Mouse (Mus musculus): ENCODE data around the gene 5730596B20Rik. TPM values are rescaled to one million over a fixed set of nuclear protein-coding genes. Genes with fewer than 3 reads are reported as not detected.
A peak's percentile ranks its signal among the peaks of the same experiment; 100 is the strongest.

The 5730596B20Rik gene
- polyA plus RNA-seq, 1 experiment: not detected

- Histone ChIP-seq H3K27ac (ENCODE audit: insufficient read depth, low read length) (no peak within 1 kb of the TSS; the same call in 1 of the 2 replicates), H3K4me1 (ENCODE audit: control insufficient read depth, insufficient read depth, low read length) (no peaks in the 10 kb centered on the region), H3K4me3 (ENCODE audit: insufficient read depth, low read length) (peak within 1 kb of the TSS; percentile 33)
- TF ChIP-seq CTCF (IDR thresholded peaks at IDR 0.05; ENCODE audit: borderline replicate concordance, insufficient read depth, low read length) (no peak), POLR2A (IDR thresholded peaks at IDR 0.05; ENCODE audit: low read depth, low read length) (no peak)
Measured at GRCm38 (mm10) chr6:52208072-52208867, 31.0 kb downstream of the 5730596B20Rik start, which contains the start of gene Hoxa6. Gene Hoxa6 (minus strand): TSS chr6:52208722.

DNA sequence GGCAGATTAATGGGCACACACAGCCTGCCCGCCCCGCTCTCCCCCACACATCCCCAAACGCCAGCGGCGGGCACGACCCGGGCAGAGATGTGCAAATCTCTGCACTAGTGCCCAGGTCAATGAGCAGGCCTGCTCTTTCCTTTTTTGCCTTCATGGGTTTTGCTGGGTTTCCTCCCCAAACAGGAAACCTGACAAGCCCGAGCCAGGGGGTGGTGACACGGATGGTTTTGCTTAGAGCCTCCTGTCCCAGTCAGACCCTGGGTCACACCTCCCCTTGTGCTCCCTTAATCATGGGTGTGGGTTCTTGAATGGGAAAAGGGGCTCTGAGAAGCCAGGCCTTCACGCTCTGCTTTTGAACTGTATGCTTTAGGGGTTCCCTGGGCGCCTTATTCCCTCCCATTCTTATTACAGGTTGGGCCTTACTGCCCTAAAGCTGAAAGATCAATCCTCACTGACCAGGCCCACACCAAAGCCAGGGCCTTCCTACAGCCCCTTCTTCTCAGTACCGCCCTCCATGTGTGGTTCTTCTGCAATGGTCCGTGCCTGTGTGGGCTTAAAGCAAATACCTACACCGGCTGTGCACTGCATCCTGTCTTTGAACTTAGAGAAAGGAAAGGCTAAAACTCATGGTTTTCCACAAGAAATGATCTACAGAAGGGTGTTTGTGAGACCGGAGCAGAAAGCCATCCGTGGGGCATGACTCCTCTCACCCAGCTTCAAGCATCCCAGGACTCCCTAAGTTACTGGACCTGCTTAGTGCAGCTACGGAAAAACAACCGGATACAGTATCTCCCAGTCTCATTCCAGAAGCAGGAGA, 31.8 kb downstream of the 5730596B20Rik start:
- TF ChIP-seq POLR2A (IDR thresholded peaks at IDR 0.05; ENCODE audit: low read depth, low read length) (no peak), CTCF (IDR thresholded peaks at IDR 0.05; ENCODE audit: borderline replicate concordance, insufficient read depth, low read length) (no peak)
- peak overlapping the region; percentile 33 for H3K4me3 ChIP-seq (ENCODE audit: insufficient read depth, low read length)
- H3K27ac ChIP-seq (ENCODE audit: insufficient read depth, low read length): no peak overlapping the region; the same call in 1 of the 2 replicates
- H3K4me1 ChIP-seq (ENCODE audit: control insufficient read depth, insufficient read depth, low read length): no peaks in the 10 kb centered on the region

DNA sequence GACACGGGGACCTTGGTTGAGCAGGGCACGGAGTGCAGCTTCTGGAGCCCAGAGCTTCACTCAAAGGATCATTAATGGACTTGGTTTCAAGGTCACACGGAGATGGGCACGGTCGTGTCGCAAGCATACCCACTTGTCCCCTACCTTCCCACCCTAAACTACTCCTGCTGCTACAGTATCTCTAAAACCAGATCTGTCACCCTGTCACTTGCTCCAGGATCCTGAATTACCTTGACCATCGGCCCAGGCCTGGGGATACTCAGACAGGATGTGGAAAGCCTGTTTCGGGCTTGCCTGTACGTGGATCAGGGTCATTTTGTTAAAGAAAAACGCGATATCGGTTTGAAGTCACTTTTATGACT, 32.4 kb downstream of the 5730596B20Rik start:
- no peaks in the 10 kb centered on the region for H3K4me1 ChIP-seq (ENCODE audit: control insufficient read depth, insufficient read depth, low read length)
- H3K27ac ChIP-seq (ENCODE audit: insufficient read depth, low read length): no peak overlapping the region
- H3K4me3 ChIP-seq (ENCODE audit: insufficient read depth, low read length): peak overlapping the region; percentile 33
- TF ChIP-seq CTCF (IDR thresholded peaks at IDR 0.05; ENCODE audit: borderline replicate concordance, insufficient read depth, low read length) (no peak), POLR2A (IDR thresholded peaks at IDR 0.05; ENCODE audit: low read depth, low read length) (no peak)

GRCm38 (mm10) chr6:52211170-52211935, 34.1 kb downstream of the 5730596B20Rik start:
- no peaks in the 10 kb centered on the region for H3K4me1 ChIP-seq (ENCODE audit: control insufficient read depth, insufficient read depth, low read length)
- peak overlapping the region; percentile 71 for H3K4me3 ChIP-seq (ENCODE audit: insufficient read depth, low read length)
- H3K27ac ChIP-seq (ENCODE audit: insufficient read depth, low read length): no peak overlapping the region

DNA sequence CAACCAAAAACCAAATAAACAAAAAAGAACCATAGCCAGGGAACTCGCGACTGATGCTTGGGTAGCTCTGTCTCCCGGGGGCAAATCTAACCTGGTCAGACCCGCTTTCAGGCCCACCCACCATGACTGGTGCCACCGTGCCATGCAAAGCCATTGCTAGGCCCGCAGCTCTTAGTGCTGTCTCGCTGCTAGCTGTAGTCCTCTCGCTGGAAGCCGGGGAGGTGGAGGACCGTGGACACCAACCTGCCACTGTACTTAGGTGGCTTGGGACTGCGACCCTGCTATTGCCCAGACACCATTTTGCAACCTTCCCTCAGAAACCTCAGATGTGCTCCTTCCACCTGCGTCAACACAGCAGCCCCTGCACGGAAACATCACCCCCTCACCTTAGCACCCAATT, 34.7 kb downstream of the 5730596B20Rik start:
- H3K4me3 ChIP-seq (ENCODE audit: insufficient read depth, low read length): peak overlapping the region; percentile 71
- H3K4me1 ChIP-seq (ENCODE audit: control insufficient read depth, insufficient read depth, low read length): no peaks in the 10 kb centered on the region
- TF ChIP-seq POLR2A (IDR thresholded peaks at IDR 0.05; ENCODE audit: low read depth, low read length) (no peak; the same call in 1 of the 2 replicates), CTCF (IDR thresholded peaks at IDR 0.05; ENCODE audit: borderline replicate concordance, insufficient read depth, low read length) (no peak)
- H3K27ac ChIP-seq (ENCODE audit: insufficient read depth, low read length): 0 out of 2 replicates have a peak overlapping the region, but pooled peaks have one; percentile 75

More at GRCm38 (mm10) chr6:52211170-52211935, 34.1 kb downstream of the 5730596B20Rik start:
- TF ChIP-seq CTCF (IDR thresholded peaks at IDR 0.05; ENCODE audit: borderline replicate concordance, insufficient read depth, low read length) (peak; percentile 53; the same call in 1 of the 2 replicates), POLR2A (IDR thresholded peaks at IDR 0.05; ENCODE audit: low read depth, low read length) (peak; percentile 41; the same call in 1 of the 2 replicates)

DNA sequence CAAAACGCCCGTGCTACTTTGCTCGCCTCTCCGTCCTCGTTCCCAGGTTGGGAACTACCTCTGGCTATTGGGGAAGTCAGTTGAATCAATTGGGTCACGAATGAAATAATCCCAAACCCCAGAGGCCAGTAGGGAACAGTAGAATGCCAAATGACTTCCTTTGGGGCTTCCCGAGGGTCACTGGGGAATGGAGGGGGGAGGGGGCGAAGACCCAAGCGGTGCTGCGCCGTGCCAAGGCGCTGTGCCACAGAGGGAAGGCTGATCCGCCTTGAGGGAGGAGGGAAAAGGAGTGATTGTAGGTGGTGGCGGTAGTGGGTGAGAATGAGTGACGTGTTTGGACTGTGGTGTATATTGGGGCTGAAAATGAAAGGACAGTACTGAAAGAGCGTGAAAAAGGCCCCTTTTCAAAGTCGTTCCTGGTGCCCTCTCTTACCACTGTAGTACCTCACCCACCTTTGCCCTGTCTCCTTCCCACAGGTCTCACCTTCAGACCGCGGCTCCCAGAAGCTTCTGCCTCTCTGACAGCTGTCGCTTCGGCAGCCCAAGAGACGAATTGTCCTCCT, 35.3 kb downstream of the 5730596B20Rik start:
- Histone ChIP-seq H3K4me3 (ENCODE audit: insufficient read depth, low read length) (peak overlapping the region; percentile 71), H3K4me1 (ENCODE audit: control insufficient read depth, insufficient read depth, low read length) (no peaks in the 10 kb centered on the region), H3K27ac (ENCODE audit: insufficient read depth, low read length) (peak overlapping the region; percentile 75)
- TF ChIP-seq CTCF (IDR thresholded peaks at IDR 0.05; ENCODE audit: borderline replicate concordance, insufficient read depth, low read length) (no peak), POLR2A (IDR thresholded peaks at IDR 0.05; ENCODE audit: low read depth, low read length) (0 out of 2 replicates have a peak, but pooled peaks have one; percentile 16)

GRCm38 (mm10) chr6:52213119-52213986, 36.1 kb downstream of the 5730596B20Rik start, which contains the start of the genes Hoxa3 and Gm28308:
Gene Hoxa3 (minus strand): TSS chr6:52213336.
Gene Gm28308 (minus strand): TSS chr6:52213339.
- H3K4me3 ChIP-seq (ENCODE audit: insufficient read depth, low read length): peak within 1 kb of the TSS; percentile 71
- TF ChIP-seq POLR2A (IDR thresholded peaks at IDR 0.05; ENCODE audit: low read depth, low read length): peak; percentile 96
- TF ChIP-seq CTCF (IDR thresholded peaks at IDR 0.05; ENCODE audit: borderline replicate concordance, insufficient read depth, low read length): no peak
- no peaks in the 10 kb centered on the region for H3K4me1 ChIP-seq (ENCODE audit: control insufficient read depth, insufficient read depth, low read length)
- peak within 1 kb of the TSS; percentile 75 for H3K27ac ChIP-seq (ENCODE audit: insufficient read depth, low read length)

- Histone ChIP-seq H3K27ac (ENCODE audit: insufficient read depth, low read length) (no peak overlapping the region), H3K4me1 (ENCODE audit: control insufficient read depth, insufficient read depth, low read length) (no peaks in the 10 kb centered on the region), H3K4me3 (ENCODE audit: insufficient read depth, low read length) (no peak overlapping the region)
- TF ChIP-seq POLR2A (IDR thresholded peaks at IDR 0.05; ENCODE audit: low read depth, low read length) (no peak), CTCF (IDR thresholded peaks at IDR 0.05; ENCODE audit: borderline replicate concordance, insufficient read depth, low read length) (no peak)
Measured at GRCm38 (mm10) chr6:52214271-52214670, 37.0 kb downstream of the 5730596B20Rik start.
